Mouse (Mus musculus): ENCODE measurements around the gene Slc25a12.

DNA sequence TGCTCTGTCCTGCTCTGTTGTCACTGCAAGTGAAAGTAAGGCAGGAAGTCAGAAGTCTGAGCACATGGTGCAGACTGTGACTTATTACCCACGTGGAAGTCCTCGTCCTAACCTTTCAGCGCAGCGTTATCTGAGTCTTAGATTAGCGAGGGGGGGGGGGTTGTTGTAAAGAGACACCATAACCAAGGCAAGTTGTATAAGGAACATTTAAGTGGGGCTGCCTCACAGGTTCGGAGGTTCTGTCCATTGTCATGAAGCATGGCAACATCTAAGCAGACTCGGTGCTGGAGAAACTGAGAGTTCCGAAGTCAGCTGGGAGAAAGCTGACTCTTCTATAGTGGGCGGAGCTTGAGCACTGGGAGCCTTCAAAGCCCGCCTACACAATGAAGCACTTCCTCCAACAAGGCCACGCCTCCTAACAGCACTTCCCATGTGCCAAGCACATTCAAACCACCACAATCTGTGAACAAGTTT is 8.9 kb upstream of the Slc25a12 start:
- TF ChIP-seq GATA1 (IDR thresholded peaks at IDR 0.05; ENCODE audit: low read length), result no peak
- TF ChIP-seq TAL1 (IDR thresholded peaks at IDR 0.05; ENCODE audit: low read length), result no peak
